Mouse (Mus musculus) intestine, embryonic 15.5 days (tissue): Measurements from ENCODE around the gene Lrrfip2. TPM values are rescaled to one million over a fixed set of nuclear protein-coding genes. Genes with fewer than 3 reads are reported as not detected.

Experiments used
- ATAC-seq: fragments of 200-750 bp; cut with Nextera tagmentation; 2 replicates; pipeline ENCODE4 v1.8.0; 2017; ENCODE audit warnings: moderate TSS enrichment, moderate library complexity
- H3K27ac ChIP-seq: fragments of 300-500 bp; sonication (generic); 2 replicates; pipeline ENCODE4 v1.5.1; 2015; ENCODE audit warnings: mild to moderate bottlenecking, inconsistent platforms
- H3K27me3 ChIP-seq: fragments of 300-500 bp; sonication (generic); replicated peaks from 2 replicates; pipeline ENCODE4 v1.6.1; 2015; ENCODE audit warnings: inconsistent platforms
- H3K36me3 ChIP-seq: fragments of 300-500 bp; sonication (generic); 2 replicates; pipeline ENCODE4 v1.6.1; 2015; ENCODE audit warnings: inconsistent platforms
- H3K4me1 ChIP-seq: fragments of 300-500 bp; sonication (generic); replicated peaks from 2 replicates; pipeline ENCODE4 v1.6.1; 2015; ENCODE audit warnings: inconsistent platforms
- H3K4me2 ChIP-seq: fragments of 300-500 bp; sonication (generic); replicated peaks from 2 replicates; pipeline ENCODE4 v1.6.1; 2015; ENCODE audit warnings: mild to moderate bottlenecking, inconsistent platforms
- H3K4me3 ChIP-seq: fragments of 300-500 bp; sonication (generic); replicated peaks from 2 replicates; pipeline ENCODE4 v1.5.1; 2015; ENCODE audit warnings: inconsistent platforms
- H3K9ac ChIP-seq: fragments of 300-500 bp; sonication (generic); 2 replicates; pipeline ENCODE4 v1.6.1; 2015; ENCODE audit warnings: inconsistent platforms
- H3K9me3 ChIP-seq: fragments of 300-500 bp; sonication (generic); 2 replicates; pipeline ENCODE4 v1.6.1; 2016; ENCODE audit warnings: inconsistent platforms
- WGBS: fragments of 180-500 bp; shearing (Covaris S2); methylation state at CpG from one replicate; pipeline ENCODE4 v1.1.7; 2015; 5-methylcytosine and 5-hydroxymethylcytosine counted together
- polyA plus RNA-seq: library from polyadenylated mRNA; unstranded; fragments of >200 nt; fragmentation: Nextera tagmentation; extraction: Ambion mirVana; gene quantifications from 2 replicates; pipeline ENCODE4 v1.2.1, GENCODE M21; 2015

The Lrrfip2 gene
- polyA plus RNA-seq, 1 experiment from 2014 or later, result 41.6 TPM

- H3K4me3 ChIP-seq, result no peak overlapping the region
- no peak overlapping the region for H3K27ac ChIP-seq
- no peak for ATAC-seq
- no peak overlapping the region for H3K4me2 ChIP-seq
- H3K9me3 ChIP-seq, result no peaks in the 10 kb centered on the region
- no peaks in the 10 kb centered on the region for H3K27me3 ChIP-seq
- H3K9ac ChIP-seq, result no peak overlapping the region
- 72% methylated on average over 3 of the region's 3 CpGs for whole genome bisulfite sequencing
- no peaks in the 10 kb centered on the region for H3K36me3 ChIP-seq
- no peaks in the 10 kb centered on the region for H3K4me1 ChIP-seq
These were observed 64.8 kb downstream of the Lrrfip2 start for GRCm38 (mm10) chr9:111182176-111182575.

DNA sequence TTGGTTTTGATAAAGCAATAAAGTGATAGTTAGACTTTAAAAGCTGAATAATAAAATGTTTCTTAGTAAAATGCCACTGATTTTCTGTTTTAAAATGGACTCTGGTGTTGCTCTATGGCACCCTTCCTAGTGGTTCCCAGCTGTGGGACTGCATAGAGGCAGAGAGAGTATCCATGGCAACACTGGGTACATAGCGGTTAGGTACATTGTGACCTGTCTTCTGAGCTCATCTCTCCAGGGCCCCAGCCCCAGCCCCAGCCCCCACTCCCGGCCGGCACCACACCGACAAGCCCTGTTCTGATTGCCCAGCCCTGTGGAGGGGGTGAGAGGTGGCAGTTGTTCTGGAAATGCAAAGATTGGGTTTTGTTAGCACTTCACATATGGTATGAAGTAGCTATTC is 67.5 kb downstream of the Lrrfip2 start:
- no peaks in the 10 kb centered on the region for H3K4me1 ChIP-seq
- H3K27ac ChIP-seq, result no peak overlapping the region
- no peaks in the 10 kb centered on the region for H3K9me3 ChIP-seq
- WGBS, result 65% methylated on average over 4 of the region's 4 CpGs
- no peak for ATAC-seq
- no peaks in the 10 kb centered on the region for H3K27me3 ChIP-seq
- 0 out of 2 replicates have a peak, but pooled peaks cover 4% of the 10 kb centered on the region for H3K36me3 ChIP-seq
- H3K9ac ChIP-seq, result no peak overlapping the region
- H3K4me2 ChIP-seq, result no peak overlapping the region
- H3K4me3 ChIP-seq, result no peak overlapping the region

- no peaks in the 10 kb centered on the region for H3K9me3 ChIP-seq
- H3K4me3 ChIP-seq, result no peak overlapping the region
- no peak for ATAC-seq
- no peak overlapping the region for H3K9ac ChIP-seq
- no peak overlapping the region for H3K27ac ChIP-seq
- H3K36me3 ChIP-seq, result 0 out of 2 replicates have a peak, but pooled peaks cover 4% of the 10 kb centered on the region
- H3K4me2 ChIP-seq, result no peak overlapping the region
- 87% methylated on average over 6 of the region's 6 CpGs for WGBS
- H3K4me1 ChIP-seq, result no peaks in the 10 kb centered on the region
- no peaks in the 10 kb centered on the region for H3K27me3 ChIP-seq
These were observed 69.5 kb downstream of the Lrrfip2 start for GRCm38 (mm10) chr9:111186861-111187260.

- H3K9me3 ChIP-seq, result no peaks in the 10 kb centered on the region
- WGBS, result 66% methylated on average over 7 of the region's 7 CpGs
- ATAC-seq, result no peak
These were observed 71.3 kb downstream of the Lrrfip2 start for GRCm38 (mm10) chr9:111188731-111189130.

DNA sequence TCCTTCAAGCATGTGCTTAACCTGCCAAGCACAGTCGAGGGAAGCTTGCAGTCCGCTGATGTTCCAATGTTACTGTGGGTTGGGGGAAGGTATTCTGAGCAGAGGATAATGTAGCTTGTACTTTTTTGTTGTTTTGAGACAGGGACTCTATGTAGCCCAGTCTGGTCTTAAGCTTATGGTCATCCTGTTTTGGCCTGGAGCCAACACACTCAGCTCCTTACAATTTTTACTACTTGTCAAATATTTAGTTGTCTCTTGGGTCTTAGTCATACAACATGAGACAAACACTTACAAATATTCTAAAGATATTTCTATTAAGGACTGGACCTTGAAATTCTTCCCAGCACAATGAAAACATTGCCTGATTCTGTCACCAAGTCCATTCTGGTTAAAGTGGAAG is 75.8 kb downstream of the Lrrfip2 start:
- H3K4me3 ChIP-seq, result no peak overlapping the region
- no peaks in the 10 kb centered on the region for H3K4me1 ChIP-seq
- WGBS, result 94% methylated on average over 2 of the region's 2 CpGs
- H3K9ac ChIP-seq, result no peak overlapping the region
- no peak for ATAC-seq
- no peaks in the 10 kb centered on the region for H3K9me3 ChIP-seq
- H3K36me3 ChIP-seq, result 0 out of 2 replicates have a peak, but pooled peaks cover 4% of the 10 kb centered on the region
- H3K27ac ChIP-seq, result no peak overlapping the region
- no peak overlapping the region for H3K4me2 ChIP-seq
- H3K27me3 ChIP-seq, result no peaks in the 10 kb centered on the region

More at GRCm38 (mm10) chr9:111188731-111189130, 71.3 kb downstream of the Lrrfip2 start:
- H3K27me3 ChIP-seq, result no peaks in the 10 kb centered on the region
- H3K9ac ChIP-seq, result no peak overlapping the region
- H3K4me3 ChIP-seq, result no peak overlapping the region
- no peaks in the 10 kb centered on the region for H3K4me1 ChIP-seq
- 0 out of 2 replicates have a peak, but pooled peaks cover 4% of the 10 kb centered on the region for H3K36me3 ChIP-seq
- H3K27ac ChIP-seq, result no peak overlapping the region
- H3K4me2 ChIP-seq, result no peak overlapping the region

- Histone ChIP-seq H3K9ac (no peak overlapping the region), H3K27ac (no peak overlapping the region), H3K27me3 (no peaks in the 10 kb centered on the region), H3K4me1 (no peaks in the 10 kb centered on the region), H3K4me3 (no peak overlapping the region), H3K9me3 (no peaks in the 10 kb centered on the region), H3K4me2 (no peak overlapping the region), H3K36me3 (no peaks in the 10 kb centered on the region)
- no peak for ATAC-seq
- WGBS, result 89% methylated on average over 3 of the region's 3 CpGs
These were observed 79.7 kb downstream of the Lrrfip2 start for GRCm38 (mm10) chr9:111197116-111197515.

DNA sequence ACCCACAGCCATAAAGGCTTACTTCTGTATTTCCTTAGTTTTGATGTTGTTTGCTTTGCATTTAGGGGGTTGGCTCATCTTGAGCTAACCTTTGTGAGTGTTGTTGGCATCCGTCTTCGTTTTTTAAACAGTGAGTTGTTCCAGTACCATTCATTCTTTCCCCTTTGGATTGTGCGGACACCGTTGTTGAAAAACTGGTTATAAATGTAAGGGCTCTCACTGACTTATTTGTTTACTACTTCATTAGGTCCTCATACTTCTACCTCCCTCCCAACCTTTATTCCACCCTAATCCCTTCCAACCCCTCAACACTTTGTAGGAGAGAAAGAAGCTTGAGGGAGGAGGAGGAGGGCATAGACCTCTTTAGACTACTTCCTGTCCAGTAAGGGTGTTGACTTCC is 80.3 kb downstream of the Lrrfip2 start:
- Histone ChIP-seq H3K9me3 (no peaks in the 10 kb centered on the region), H3K36me3 (no peaks in the 10 kb centered on the region), H3K4me1 (no peaks in the 10 kb centered on the region), H3K27ac (no peak overlapping the region), H3K27me3 (no peaks in the 10 kb centered on the region), H3K9ac (no peak overlapping the region), H3K4me3 (no peak overlapping the region), H3K4me2 (no peak overlapping the region)
- 88% methylated on average over 4 of the region's 4 CpGs for WGBS
- ATAC-seq, result no peak

DNA sequence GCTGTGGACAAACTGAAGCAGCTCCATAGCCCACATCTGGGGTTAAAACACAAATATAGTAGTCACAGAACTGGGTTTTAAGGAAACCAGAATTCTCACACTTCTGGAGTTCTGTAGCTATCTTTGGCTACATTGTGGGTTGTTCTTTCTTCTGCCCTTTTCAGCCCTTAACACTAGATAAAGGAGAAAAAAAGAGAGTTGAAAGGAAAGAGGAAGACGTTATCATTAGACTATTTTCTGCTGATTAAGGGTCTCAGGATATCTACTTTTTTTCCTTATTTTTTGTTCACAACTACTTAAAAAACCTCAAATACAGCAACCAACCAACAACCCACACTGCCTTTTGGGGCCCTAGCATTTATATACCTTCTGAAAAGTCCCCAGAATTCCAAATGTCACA is 80.9 kb downstream of the Lrrfip2 start:
- no peak overlapping the region for H3K9ac ChIP-seq
- no peaks in the 10 kb centered on the region for H3K36me3 ChIP-seq
- no peaks in the 10 kb centered on the region for H3K4me1 ChIP-seq
- no peaks in the 10 kb centered on the region for H3K9me3 ChIP-seq
- no peak for ATAC-seq
- H3K4me2 ChIP-seq, result no peak overlapping the region
- H3K4me3 ChIP-seq, result no peak overlapping the region
- H3K27me3 ChIP-seq, result no peaks in the 10 kb centered on the region
- 80% methylated on average over 1 of the region's 1 CpGs for WGBS
- H3K27ac ChIP-seq, result no peak overlapping the region

DNA sequence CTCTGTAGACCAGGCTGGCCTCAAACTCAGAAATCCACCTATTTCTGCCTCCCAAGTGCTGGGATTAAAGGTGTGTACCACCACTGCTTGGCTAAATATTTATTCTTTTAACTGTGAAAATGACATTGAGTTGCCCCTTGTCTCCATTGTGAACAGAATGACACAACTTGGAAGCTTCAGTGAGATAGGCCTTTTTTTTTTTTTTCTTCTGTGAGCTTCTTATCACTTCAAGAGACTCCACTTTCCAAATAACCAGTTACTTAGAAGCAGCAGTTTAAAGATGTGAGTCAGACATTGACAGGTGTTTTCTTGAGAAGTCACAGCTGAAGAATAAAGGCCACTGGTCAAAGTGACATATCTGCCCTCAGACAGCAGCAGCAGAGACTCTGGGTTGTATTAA is 82.8 kb downstream of the Lrrfip2 start:
- no peaks in the 10 kb centered on the region for H3K36me3 ChIP-seq
- H3K4me3 ChIP-seq, result no peak overlapping the region
- no peak for ATAC-seq
- H3K4me1 ChIP-seq, result 0 out of 2 replicates have a peak, but pooled peaks cover 4% of the 10 kb centered on the region
- H3K4me2 ChIP-seq, result no peak overlapping the region
- no peak overlapping the region for H3K9ac ChIP-seq
- H3K9me3 ChIP-seq, result no peaks in the 10 kb centered on the region
- H3K27ac ChIP-seq, result no peak overlapping the region
- H3K27me3 ChIP-seq, result no peaks in the 10 kb centered on the region

DNA sequence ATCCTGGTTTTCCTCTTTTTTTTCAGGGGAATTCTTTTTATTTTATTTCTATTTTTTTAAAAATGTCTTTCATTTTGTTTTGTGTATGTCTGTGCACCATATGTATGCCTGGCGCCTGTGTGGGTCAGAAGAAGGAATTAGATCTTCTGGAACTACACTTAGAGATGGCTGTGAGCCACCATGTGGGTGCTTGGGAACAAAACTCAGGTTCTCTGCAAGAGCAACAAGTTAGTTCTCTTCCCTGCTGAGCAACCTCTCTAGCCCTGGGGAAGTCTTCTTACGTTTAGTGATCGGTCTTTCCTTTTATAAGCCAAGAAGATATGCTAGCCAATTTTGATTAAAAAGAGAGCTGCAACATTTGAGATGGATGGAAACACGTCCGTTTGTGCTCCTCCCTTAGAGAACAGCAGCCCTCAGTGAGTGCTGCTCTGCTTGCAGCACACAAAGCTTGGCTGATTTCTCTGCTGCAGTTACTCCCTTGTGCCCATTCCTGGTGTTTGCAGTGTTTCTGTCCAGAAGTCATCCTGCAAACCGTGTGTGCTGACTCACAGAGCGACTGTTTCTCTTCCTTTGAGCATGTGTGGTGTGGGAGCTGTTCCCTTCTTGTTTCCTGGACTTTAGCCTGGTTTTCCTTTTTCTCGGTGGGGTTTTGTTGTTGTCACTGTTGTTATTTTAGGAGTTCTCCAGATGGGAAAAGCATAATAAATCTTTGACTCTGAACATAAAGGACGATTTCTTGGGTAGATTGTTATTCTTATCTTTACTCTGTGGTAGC is 87.4 kb downstream of the Lrrfip2 start:
- 59% methylated on average over 9 of the region's 9 CpGs for WGBS
- Histone ChIP-seq H3K27me3 (no peaks in the 10 kb centered on the region), H3K4me1 (0 out of 2 replicates have a peak, but pooled peaks cover 4% of the 10 kb centered on the region), H3K4me3 (no peak overlapping the region), H3K4me2 (no peak overlapping the region), H3K36me3 (no peaks in the 10 kb centered on the region), H3K9me3 (no peaks in the 10 kb centered on the region), H3K27ac (no peak overlapping the region), H3K9ac (no peak overlapping the region)
- ATAC-seq, result no peak

DNA sequence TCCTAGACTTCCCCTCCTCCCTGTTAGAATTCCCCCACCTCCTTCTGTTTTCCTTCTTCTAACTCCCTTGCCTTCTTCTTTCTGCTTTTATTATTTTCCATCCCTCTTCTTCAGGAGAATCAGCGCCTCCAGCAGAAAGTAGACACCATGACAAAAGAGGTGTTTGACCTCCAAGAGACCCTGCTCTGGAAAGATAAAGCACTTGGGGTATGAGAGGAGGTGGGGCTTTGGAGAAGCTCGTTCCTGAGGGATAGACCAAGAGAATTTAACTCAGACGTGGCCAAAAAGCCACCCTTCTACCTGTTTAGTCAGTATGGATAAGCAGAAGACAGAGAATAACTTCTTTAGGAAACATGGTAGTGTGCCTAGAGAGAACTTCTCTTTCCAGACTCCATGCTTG is 90.3 kb downstream of the Lrrfip2 start:
- Histone ChIP-seq H3K9me3 (no peaks in the 10 kb centered on the region), H3K4me2 (no peak overlapping the region), H3K4me3 (no peak overlapping the region), H3K27me3 (no peaks in the 10 kb centered on the region), H3K36me3 (no peaks in the 10 kb centered on the region), H3K27ac (no peak overlapping the region), H3K9ac (no peak overlapping the region), H3K4me1 (0 out of 2 replicates have a peak, but pooled peaks cover 4% of the 10 kb centered on the region)
- no peak for ATAC-seq
- WGBS, result 56% methylated on average over 3 of the region's 3 CpGs

DNA sequence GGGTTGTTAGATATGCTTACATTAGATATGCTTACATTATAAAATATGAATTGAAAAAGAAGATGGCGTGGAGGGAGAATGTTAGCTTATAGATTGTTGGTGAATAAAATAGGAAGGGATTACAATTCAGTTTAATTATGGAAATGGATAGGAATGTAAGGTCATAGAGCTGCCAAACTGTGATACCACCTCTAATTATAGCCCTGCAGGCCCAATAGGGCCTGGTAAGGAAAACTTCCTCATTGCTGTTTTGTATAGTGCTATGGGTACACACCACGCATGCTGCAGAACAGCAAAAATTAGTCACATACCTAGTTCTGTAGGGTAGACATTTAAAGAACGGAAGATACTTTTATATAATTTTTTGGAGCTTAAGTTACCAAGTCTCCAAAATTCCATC is 90.8 kb downstream of the Lrrfip2 start:
- Histone ChIP-seq H3K4me2 (no peak overlapping the region), H3K9me3 (no peaks in the 10 kb centered on the region), H3K4me3 (no peak overlapping the region), H3K4me1 (0 out of 2 replicates have a peak, but pooled peaks cover 4% of the 10 kb centered on the region), H3K36me3 (no peaks in the 10 kb centered on the region), H3K9ac (no peak overlapping the region), H3K27me3 (no peaks in the 10 kb centered on the region), H3K27ac (no peak overlapping the region)
- ATAC-seq, result no peak
- 96% methylated on average over 3 of the region's 3 CpGs for WGBS

DNA sequence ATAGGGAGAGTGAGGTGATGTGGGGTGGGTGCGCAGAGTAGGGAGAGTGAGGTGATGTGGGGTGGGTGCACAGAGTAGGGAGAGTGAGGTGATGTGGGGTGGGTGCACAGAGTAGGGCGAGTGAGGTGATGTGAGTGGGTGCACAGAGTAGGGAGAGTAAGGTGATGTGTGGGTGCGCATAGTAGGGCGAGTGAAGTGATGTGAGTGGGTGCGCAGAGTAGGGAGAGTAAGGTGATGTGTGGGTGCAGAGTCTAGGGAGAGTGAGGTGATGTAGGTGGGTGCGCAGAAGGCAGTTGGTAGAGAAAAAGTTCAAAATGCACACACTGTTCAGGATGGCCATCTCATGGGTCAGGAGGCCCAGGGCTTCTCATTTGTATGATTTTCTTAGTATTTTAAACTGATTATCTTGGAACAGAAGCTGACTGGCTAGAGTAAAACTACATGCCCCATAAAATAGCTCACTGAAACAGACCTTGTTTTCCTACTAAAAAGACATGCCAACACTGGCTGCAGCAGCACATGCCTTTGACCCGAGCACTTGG is 91.8 kb downstream of the Lrrfip2 start:
- Histone ChIP-seq H3K4me3 (no peak overlapping the region), H3K4me2 (no peak overlapping the region), H3K9ac (no peak overlapping the region), H3K27ac (no peak overlapping the region), H3K9me3 (no peaks in the 10 kb centered on the region), H3K4me1 (0 out of 2 replicates have a peak, but pooled peaks cover 4% of the 10 kb centered on the region), H3K27me3 (no peaks in the 10 kb centered on the region), H3K36me3 (peaks cover 5% of the 10 kb centered on the region; the same call in 1 of the 2 replicates)
- 89% methylated on average over 7 of the region's 7 CpGs for WGBS
- ATAC-seq, result no peak
